Mouse (Mus musculus): Measurements from ENCODE around the gene Mturn. TPM values are rescaled to one million over a fixed set of nuclear protein-coding genes. Genes with fewer than 3 reads are reported as not detected.

Gene Mturn
- polyA plus RNA-seq, 1 experiment from 2014 or later = 1.9 TPM

GRCm38 (mm10) chr6:54731726-54732125 lies 50.3 kb downstream of the Mturn start:
- WGBS (ENCODE audit: missing documents) = 93% methylated on average over 3 of the region's 3 CpGs
- H3K4me3 ChIP-seq (ENCODE audit: inconsistent target) = no peak overlapping the region
- no peaks in the 10 kb centered on the region for H3K36me3 ChIP-seq (ENCODE audit: inconsistent target)

GRCm38 (mm10) chr6:54732721-54733120 lies 51.3 kb downstream of the Mturn start:
- Histone ChIP-seq H3K27ac (no peak overlapping the region), H3K4me3 (ENCODE audit: inconsistent target) (no peak overlapping the region), H3K36me3 (ENCODE audit: inconsistent target) (no peaks in the 10 kb centered on the region), H3K79me2 (ENCODE audit: inconsistent target) (no peaks in the 10 kb centered on the region)
- 81% methylated on average over 7 of the region's 7 CpGs for WGBS (ENCODE audit: missing documents)

More at GRCm38 (mm10) chr6:54731726-54732125, 50.3 kb downstream of the Mturn start:
- H3K27ac ChIP-seq = no peak overlapping the region
- H3K79me2 ChIP-seq (ENCODE audit: inconsistent target) = no peaks in the 10 kb centered on the region

GRCm38 (mm10) chr6:54736126-54736525 lies 54.7 kb downstream of the Mturn start:
- Histone ChIP-seq H3K36me3 (ENCODE audit: inconsistent target) (no peaks in the 10 kb centered on the region), H3K4me3 (ENCODE audit: inconsistent target) (no peak overlapping the region), H3K79me2 (ENCODE audit: inconsistent target) (no peaks in the 10 kb centered on the region), H3K27ac (peak overlapping the region; percentile 67)
- WGBS (ENCODE audit: missing documents) = 8% methylated on average over 9 of the region's 9 CpGs

- Histone ChIP-seq H3K27ac (peak overlapping the region; percentile 67; the same call in 1 of the 2 replicates), H3K4me3 (ENCODE audit: inconsistent target) (no peak overlapping the region), H3K79me2 (ENCODE audit: inconsistent target) (no peaks in the 10 kb centered on the region), H3K36me3 (ENCODE audit: inconsistent target) (no peaks in the 10 kb centered on the region)
- 86% methylated on average over 3 of the region's 3 CpGs for WGBS (ENCODE audit: missing documents)
Measured at GRCm38 (mm10) chr6:54737255-54737654, 55.8 kb downstream of the Mturn start.

GRCm38 (mm10) chr6:54737684-54738083 lies 56.3 kb downstream of the Mturn start:
- 53% methylated on average over 3 of the region's 3 CpGs for WGBS (ENCODE audit: missing documents)
- Histone ChIP-seq H3K4me3 (ENCODE audit: inconsistent target) (no peak overlapping the region), H3K27ac (no peak overlapping the region), H3K79me2 (ENCODE audit: inconsistent target) (no peaks in the 10 kb centered on the region), H3K36me3 (ENCODE audit: inconsistent target) (no peaks in the 10 kb centered on the region)

- no peaks in the 10 kb centered on the region for H3K36me3 ChIP-seq (ENCODE audit: inconsistent target)
- WGBS (ENCODE audit: missing documents) = 83% methylated on average over 7 of the region's 7 CpGs
- H3K4me3 ChIP-seq (ENCODE audit: inconsistent target) = no peak overlapping the region
- no peak overlapping the region for H3K27ac ChIP-seq
- H3K79me2 ChIP-seq (ENCODE audit: inconsistent target) = no peaks in the 10 kb centered on the region
Measured at GRCm38 (mm10) chr6:54749056-54749455, 67.6 kb downstream of the Mturn start.

- no peak overlapping the region for H3K27ac ChIP-seq
- WGBS (ENCODE audit: missing documents) = 90% methylated on average over 4 of the region's 4 CpGs
- H3K4me3 ChIP-seq (ENCODE audit: inconsistent target) = no peak overlapping the region
- H3K36me3 ChIP-seq (ENCODE audit: inconsistent target) = no peaks in the 10 kb centered on the region
- H3K79me2 ChIP-seq (ENCODE audit: inconsistent target) = no peaks in the 10 kb centered on the region
Measured at GRCm38 (mm10) chr6:54751621-54752020, 70.2 kb downstream of the Mturn start.

- H3K27ac ChIP-seq = no peak overlapping the region
- H3K79me2 ChIP-seq (ENCODE audit: inconsistent target) = no peaks in the 10 kb centered on the region
- no peaks in the 10 kb centered on the region for H3K36me3 ChIP-seq (ENCODE audit: inconsistent target)
- 8% methylated on average over 3 of the region's 3 CpGs for WGBS (ENCODE audit: missing documents)
- H3K4me3 ChIP-seq (ENCODE audit: inconsistent target) = no peak overlapping the region
Measured at GRCm38 (mm10) chr6:54752076-54752475, 70.7 kb downstream of the Mturn start.

Other genes starting within 250 kb of the Mturn start
- gene Scrn1, start 115.1 kb upstream of the Mturn start, polyA plus RNA-seq (2018) = not detected in 3 replicates
- 7.8 to 19.4 TPM (median 10.7 TPM) in 3 replicates for gene Plekha8, start 86.5 kb upstream of the Mturn start, polyA plus RNA-seq (2018)
- 0.94 to 2.2 TPM (median 1.1 TPM) in 3 replicates for gene Fkbp14, start 84.3 kb upstream of the Mturn start, polyA plus RNA-seq (2018)
- 22.2 to 54.9 TPM (median 37.6 TPM) in 3 replicates for gene Znrf2, start 135.3 kb downstream of the Mturn start, polyA plus RNA-seq (2018)

Data from macrophage (primary cell).